Mouse (Mus musculus) lung, postnatal 10 days (tissue): ENCODE results near the gene B430218F22Rik.
A peak's percentile ranks its signal among the peaks of the same experiment; 100 is the strongest.
"Not testable (repeated sequence)": the region's sequence is repeated elsewhere in the genome, so short reads cannot be mapped to it uniquely, and the experiment has no call there.

Source experiments
- DNase-seq: peaks from one replicate; pipeline ENCODE4 v3.0.0; 2021

The B430218F22Rik gene

DNA sequence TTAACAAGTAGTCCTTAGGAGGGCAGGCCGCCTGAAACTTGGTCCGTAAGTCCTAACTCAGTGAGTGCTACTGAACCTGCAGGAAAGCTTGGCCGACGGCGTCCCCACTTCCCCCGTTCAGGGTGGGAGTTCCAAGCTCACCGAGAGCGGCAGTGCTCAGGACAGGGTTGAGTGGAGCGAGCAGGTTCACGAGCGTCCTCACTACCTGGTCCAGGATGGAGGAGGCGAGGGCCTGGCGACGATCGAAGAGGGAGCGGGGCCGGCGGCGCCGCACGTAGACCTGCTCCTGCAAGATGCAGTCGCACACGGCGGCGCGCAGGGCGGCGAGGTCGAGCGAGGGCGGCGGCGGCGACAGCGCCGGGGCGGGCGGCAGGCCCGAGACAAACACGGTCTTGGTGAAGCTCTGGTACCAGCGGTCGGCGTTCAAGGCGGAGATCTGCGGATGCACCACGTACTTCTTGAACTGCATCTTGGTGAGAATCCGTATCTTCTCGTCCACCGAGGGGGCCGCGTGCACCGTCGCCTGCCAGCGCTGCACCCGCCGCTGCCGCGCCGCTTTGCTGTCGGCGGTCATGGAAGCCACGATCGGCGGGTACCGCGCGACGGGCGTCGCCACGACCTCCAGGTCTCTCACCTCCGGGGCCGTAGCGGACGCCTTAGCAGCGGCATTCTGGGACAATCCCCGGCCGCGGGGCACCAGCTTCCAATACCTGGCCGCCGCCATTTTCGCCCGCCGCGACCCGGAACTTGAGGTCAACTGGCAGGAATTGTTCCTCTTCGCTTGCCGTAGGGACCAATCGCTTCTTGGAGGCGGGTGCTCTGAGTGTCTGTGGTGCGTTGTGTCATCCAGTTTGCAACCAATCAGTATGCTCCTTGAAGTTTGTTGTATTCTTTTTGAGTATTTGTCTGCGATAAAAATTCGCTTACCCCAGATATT is at the start of gene B430218F22Rik, which contains the start of gene Mrps30:
TSS of gene B430218F22Rik (plus strand) at position 120 of the 937 bp plus-strand sequence.
TSS of gene Mrps30 (minus strand) at position 742 of the 937 bp plus-strand sequence.
- peak; percentile 97 for DNase-seq

DNA sequence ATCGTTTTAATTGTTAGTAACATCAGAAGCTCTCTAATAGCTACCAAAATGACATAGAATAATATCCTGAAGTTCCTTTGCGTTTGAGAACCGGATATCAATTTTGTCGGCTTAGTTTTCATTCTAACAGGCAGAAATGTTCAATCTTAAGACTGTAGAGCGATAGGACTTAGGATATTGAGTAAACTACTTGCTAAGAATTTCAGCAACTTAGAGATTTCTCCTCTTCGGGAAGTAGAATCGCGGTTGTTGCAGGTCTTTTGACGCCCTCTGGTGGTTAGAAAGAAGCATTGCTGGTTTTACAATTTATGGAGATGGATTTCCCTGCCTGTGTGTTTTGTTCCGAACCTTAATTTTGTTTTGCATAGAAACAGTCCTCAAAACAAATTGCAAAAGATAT is 36.2 kb upstream of the B430218F22Rik start:
- no peak for DNase-seq

DNA sequence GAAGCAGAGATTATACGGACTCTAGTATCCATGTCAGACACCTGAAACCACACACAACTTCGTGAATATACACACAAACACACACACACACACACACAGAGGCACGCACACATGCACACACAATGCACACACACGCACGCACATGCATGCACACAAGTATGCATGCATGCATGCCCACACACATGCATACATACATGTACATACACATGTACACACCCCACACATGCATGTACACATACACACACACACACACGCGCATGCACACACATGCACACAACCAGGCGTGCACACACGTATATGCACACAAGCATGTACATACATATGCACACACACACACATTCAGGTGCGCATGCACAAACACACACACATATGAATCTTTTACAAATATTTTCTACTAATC is 35.6 kb upstream of the B430218F22Rik start:
- DNase-seq, result no peak

DNA sequence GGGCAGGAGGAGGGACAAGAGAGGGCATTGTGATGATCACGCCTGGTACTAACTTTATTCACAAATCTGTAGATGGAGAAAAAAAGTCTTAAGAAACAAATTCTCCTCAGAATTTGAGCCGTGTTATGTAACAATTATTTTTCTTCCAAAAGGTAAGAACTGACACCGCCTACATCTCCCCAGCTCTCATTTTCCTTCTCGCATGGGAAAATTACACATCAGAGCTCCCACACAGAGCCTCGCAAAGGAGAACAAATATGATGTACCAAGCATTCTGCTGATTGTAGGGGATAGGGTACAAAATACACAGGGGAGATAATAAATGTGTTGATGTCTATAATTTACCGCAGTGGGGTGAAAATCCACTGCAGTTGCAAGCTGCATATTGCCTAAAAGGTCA is 23.1 kb upstream of the B430218F22Rik start:
- DNase-seq, result no peak

DNA sequence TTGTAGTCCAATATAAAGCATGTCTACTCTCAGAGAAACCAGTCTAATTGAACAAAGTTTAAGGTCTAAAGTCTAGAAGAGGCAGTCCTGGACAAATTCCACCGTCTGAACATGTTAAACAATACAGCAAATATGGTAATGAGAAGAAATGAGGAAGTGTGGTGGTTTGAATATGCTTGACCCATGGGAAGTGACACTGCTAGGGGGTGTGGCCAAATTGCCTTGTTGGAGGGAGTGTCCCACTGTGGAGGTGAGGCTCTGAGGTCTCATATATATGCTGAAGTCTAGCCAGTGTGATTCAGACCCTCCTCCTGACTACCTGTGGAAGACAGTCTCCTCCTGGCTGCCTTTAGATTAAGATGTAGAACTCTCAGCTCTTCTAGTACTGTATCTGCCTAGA is 20.7 kb upstream of the B430218F22Rik start:
- no peak for DNase-seq

DNA sequence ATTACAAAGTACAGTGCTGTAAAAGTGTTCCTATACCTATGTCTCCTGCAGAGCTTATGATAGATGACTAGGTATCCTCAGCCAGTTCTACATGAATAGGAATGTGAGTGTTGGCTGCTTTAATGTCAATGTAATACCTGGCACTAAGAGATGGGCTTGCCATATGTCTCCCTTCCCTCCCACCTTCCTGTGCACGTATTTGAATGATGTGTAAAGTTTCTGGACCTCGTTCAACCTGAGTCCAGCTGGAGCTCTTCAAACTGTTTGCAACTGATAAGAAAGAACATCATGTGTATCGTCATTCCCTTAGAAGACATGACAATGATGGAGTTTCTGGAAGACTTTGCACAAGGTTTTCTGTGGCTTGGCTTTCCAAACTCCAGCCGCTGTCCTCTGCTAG is 13.6 kb upstream of the B430218F22Rik start:
- no peak for DNase-seq

DNA sequence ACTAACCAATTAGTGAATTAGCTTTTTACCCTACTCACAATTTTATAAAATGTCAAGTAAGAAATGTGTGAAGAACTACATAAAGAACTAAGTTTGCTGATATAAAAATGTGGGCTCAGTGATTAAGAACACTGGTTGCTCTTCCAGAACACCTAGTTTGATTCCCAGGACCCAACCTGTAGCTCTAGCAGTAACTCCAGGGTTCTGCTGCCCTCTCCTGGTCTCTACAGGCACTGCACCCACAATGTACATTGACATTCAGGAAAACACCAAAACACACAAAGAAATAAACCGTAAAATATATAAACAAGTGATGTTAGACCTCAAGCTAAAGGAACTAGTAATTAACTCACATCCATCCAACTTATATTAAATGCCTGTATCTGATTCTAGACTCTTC is 7.3 kb upstream of the B430218F22Rik start:
- peak; percentile 53 for DNase-seq

DNA sequence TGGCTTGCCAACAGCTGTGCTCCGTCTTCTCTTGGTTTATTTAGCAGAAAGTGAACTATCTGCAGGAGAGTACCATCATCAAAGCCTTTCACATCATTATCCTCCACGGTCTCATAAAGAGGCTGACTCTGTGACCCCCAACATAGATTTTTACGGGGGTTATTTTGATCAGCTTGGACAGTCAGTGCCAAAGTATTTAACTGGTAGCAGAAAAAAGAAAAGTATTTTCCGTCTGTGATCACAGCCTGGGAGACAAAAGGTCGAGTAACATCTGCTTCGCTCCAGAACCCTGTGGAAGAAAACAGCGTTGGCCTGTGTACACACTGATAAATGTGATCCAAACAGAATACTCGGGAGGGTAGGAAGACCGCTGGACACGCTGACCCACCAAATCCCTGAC is 6.0 kb upstream of the B430218F22Rik start:
- DNase-seq, result peak; percentile 33

DNA sequence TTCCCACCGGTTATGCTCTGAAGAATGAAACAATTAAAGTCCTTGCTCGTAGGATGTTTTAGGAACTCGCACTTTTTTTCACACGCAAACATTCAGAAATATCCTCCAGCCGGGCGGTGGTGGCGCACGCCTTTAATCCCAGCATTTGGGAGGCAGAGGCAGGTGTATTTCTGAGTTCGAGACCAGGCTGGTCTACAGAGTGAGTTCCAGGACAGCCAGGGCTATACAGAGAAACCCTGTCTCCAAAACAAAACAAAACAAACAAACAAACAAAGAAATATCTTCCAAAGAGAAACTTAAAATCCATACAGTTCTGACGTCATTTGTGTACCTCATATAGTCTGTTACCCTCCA is 995 bp downstream of the B430218F22Rik start:
- DNase-seq, result not testable (repeated sequence)

DNA sequence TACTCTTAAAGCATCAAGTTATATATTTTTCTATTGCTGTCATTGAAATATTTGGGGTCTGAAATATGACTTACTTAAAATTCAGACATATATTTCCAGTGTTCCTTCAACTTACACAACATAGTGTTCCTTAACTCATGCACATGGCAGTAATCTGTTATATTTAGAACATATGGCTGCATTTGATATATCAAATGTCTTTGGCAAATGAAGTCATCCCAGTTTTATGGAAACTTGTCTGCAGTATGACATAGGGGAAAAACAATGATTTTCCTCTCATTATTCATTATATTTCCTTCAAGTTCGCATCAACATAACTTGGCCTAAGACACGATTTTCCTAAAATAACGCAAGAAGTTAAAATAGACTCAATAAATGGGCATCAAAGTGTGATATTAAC is 9.4 kb downstream of the B430218F22Rik start:
- DNase-seq, result no peak

DNA sequence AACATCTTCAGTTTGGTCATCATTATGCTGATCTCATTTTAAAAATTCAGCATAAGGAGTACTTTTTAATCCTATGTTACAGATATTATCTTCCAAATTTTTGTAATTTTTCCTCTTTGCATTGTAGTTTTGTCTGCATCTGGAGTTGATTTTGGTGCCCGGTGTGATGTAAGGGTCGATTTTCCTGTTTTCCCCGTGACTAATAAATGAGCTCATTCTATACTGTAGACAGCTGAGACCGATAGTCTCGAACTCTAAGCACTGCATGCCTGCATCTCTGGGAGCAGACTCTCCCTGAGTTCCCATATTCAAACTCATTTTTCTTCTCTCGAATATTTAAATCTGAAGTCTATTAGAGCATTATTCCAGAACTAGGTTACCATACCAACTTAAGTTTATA is 13.9 kb downstream of the B430218F22Rik start:
- no peak for DNase-seq

DNA sequence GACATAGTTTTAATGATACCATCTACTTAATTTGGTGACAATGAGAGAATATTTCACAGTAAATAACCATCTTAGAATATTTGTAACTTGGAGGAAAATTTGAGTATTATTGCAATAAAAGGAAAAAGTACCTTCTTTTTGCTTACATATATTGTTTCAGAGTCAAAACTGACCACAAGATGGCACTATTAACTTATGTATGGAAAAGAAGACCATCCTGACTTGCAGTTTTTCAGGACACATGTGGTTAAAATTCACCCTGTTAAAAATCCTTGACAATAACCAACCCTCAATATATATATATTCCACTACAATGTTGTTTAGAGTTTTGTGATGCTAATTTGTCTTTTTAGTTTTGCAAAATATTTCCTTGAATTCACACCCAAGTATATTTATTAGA is 17.1 kb downstream of the B430218F22Rik start:
- DNase-seq, result peak; percentile 5

DNA sequence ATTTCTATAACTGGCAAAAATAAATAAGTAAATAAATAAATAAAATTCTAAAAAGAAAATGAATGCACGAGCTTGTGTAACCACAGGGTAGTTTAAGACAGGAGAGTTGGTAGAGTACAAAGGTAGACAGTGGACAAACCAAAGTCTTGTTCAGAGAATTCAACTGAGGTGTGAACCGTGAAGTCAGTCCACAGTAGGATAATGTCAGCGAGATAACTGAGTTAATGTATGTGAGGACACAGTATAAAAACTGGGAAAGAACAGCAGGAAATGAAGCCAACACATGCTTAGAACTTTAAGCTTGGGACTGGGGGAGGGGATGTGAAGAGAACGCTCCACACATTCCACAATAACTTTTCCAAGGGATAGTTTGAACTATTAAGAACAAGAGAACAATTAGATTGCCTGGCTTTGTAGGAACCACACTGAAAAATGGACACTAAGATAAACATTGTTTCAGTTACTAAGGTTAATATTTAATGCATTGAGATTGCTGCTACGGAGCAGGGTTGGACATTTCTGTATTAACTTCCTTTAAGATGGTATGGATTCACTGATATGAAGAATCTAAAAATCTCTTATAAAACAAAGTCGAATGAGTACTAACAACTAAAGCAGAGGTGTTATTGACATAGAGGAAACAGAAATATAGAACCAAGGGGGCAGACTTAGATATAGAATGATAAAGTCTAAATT is 25.0 kb downstream of the B430218F22Rik start:
- DNase-seq, result no peak

DNA sequence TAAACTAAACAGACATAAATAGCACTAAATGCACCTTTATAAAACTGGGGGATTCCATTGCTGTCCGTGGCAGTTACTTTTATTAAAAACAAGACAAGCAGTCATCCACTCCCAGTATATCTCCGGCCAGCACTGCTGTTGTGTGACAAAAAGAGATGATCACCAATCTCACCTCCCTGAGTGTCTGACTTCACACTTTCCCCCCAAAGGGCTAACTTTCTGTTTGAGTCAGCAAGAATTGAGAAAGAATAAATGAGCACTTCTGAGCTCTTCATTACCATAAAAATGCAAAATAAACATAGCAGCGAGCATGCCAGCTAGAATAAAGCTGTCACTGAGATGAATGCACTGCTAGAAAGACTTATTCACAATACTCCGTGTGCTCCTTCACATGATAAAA is 31.7 kb downstream of the B430218F22Rik start:
- DNase-seq, result no peak

DNA sequence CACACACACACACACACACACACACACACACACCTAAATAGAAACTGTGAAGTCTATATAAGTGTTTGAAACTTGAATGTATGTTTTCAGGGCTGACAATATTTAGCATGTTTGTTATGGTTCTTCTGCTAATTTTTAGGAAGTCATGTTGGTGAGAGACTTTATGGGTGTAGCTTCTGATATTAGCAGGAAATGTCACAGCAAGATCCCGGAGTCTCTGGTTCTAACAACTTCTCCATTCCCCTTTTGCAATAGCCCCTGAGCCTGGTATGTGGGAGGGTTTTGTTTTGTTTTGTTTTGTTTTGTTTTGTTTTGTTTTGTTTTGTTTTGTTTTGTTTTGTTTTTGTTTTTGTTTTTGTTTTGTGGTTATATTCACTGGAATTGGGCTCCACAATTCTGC is 34.0 kb downstream of the B430218F22Rik start:
- no peak for DNase-seq

DNA sequence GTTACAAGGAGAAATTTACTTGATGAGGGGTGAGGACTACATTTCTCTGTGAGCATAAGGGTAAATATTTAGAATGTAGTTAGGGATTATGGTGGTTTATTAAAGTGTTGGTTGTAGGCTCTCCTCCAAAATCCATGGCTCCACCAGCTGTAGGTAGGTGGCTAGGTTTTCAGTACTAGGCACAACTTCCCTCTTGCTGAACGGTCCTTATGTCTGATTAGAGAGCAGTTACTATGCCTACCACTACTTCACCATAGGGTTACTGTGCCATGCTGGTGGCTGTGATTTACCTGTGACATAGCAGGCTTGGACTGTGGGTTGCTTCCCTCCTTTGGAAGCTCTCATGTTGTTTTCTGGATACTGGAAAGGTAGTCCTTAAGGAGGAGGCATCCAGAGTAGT is 34.4 kb downstream of the B430218F22Rik start:
- DNase-seq, result no peak
